Mouse (Mus musculus) neural tube, embryonic 10.5 days (tissue): ENCODE data around the gene Nlrp4a.
"Not testable (repeated sequence)": the region's sequence is repeated elsewhere in the genome, so short reads cannot be mapped to it uniquely, and the experiment has no call there.

Experiments used
- DNase-seq: peaks from one replicate; pipeline ENCODE4 v3.0.0-alpha.2; 2017; ENCODE audit warnings: low spot score; ENCODE audit errors: extremely low spot score

The Nlrp4a gene

DNA sequence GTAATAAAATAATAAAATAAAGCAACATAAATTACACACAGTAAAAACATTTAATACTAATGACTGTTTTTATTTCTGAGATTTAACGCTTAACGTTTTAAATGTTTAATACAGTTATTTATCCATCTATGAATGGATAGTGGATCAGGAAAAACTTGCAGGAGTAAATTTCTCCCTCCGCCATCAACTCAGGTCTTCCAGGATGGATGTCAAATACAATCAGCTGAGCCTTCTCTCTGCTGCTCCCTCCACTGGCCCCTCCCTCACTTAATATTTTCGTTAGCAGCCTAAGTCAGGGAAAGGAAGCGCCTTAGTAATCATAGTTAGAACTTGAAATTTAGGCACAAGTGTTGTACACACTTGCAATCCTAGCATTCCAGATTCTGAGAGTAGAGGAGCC is at the start of gene Nlrp4a:
Gene Nlrp4a (plus strand): TSS at position 301 of the 400 bp plus-strand sequence.
- no peak for DNase-seq

DNA sequence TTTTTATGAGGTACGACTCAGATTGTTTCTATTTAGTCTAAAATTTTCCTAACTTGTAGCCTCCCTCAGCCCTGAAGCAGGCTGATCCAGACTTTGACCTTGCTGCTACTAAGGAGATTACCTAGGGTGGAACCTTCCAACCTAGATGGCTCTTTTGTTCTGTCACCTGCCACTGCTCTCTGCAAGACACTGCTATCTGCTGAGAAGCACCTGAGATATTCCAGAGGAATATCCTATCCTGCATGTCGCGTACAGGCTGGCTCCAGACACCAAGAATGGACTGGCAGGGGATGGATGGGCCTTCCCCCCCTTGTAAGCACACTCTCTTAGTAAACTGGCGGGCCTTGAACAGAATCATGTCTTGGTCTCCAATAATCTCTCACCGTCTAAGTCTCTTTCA is 48.2 kb upstream of the Nlrp4a start:
- not testable (repeated sequence) for DNase-seq

- DNase-seq, result not testable (repeated sequence)
Observed at GRCm38 (mm10) chr7:26391137-26391536, 43.8 kb upstream of the Nlrp4a start.

- DNase-seq, result not testable (repeated sequence)
Observed at GRCm38 (mm10) chr7:26391811-26392210, 43.1 kb upstream of the Nlrp4a start.

- DNase-seq, result not testable (repeated sequence)
Observed at GRCm38 (mm10) chr7:26403600-26403999, 31.3 kb upstream of the Nlrp4a start, which contains the start of gene Nlrp9c. Gene Nlrp9c (minus strand): TSS chr7:26403700.

DNA sequence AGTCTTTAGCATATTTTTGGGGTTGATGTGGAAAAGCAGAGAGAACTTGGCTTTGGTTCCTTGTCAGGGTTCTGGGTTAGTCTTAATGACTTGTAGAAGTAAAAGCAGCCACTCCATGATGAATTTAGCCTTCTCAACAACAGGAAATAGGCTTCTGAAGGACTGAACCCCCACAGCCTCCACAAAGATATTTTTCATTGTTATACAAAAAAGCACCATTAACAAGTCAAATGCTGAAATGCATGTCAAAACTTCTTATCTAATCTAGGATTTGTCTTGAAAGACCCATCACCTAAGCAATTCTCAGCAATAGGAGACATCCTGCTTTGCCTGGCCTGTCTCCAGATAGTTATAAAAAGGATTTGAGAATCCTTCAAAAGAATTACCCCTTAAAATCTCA is 41.8 kb downstream of the Nlrp4a start:
- no peak for DNase-seq

DNA sequence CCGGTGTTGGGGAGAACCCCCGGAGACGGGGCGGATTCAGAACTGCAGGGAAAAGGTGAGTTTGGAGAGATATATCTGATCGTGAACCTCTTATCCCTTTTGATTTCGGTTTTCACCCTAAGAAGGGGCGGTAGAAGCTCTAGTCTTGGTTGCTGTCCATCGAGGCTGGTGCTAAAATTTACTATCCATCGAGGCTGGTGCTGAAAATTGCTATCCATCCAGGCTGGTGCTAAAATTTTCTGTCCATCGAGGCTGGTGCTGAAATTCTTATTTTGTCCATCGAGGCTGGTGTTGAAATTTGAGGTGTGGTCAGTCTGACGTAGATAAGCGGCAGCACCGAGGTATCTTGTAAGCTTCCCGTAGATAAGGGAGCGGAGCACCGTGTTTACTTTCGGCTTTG is 54.6 kb downstream of the Nlrp4a start:
- not testable (repeated sequence) for DNase-seq
